Mouse (Mus musculus): ENCODE results near the gene Upp1.

DNA sequence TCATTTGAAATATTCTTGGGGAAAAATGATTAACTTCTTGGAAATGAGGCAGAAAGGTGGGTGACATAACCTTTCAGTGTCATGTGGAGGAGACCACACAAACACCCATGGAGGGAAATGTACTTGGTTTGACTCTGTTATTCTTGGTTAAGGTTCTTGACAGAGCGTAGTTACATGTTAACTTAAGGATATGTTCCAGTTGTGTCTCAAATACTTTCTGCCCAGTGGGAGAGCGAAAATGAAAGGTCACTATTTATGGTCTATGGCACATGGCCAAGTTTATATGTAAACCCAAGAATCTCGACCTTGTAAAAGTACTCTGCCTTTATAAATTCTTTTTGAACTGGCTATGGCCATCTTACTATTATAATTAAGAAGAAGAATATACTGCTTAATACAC, 42.0 kb downstream of the Upp1 start:
- TF ChIP-seq TAL1 (IDR thresholded peaks at IDR 0.05; ENCODE audit: low read length) = no peak
- no peak for TF ChIP-seq GATA1 (IDR thresholded peaks at IDR 0.05; ENCODE audit: low read length)
